Mouse (Mus musculus): ENCODE measurements around the gene Hmgcs1.
"Not testable (repeated sequence)": the region's sequence is repeated elsewhere in the genome, so short reads cannot be mapped to it uniquely, and the experiment has no call there.

Hmgcs1 gene
- long read RNA-seq, experiment 1, transcript Hmgcs1-201 (10 exons, 3,245 nt), result major isoform, 42 of 77 reads
- long read RNA-seq, experiment 1, transcript Hmgcs1-202 (11 exons, 3,464 nt), result minor isoform, 24 of 77 reads
- long read RNA-seq, experiment 1, partial matches to known transcripts, result 3 of 77 reads
- long read RNA-seq, experiment 1, other reads (novel, unspliced or antisense), result 8 of 77 reads
- long read RNA-seq, experiment 2, transcript Hmgcs1-201 (10 exons, 3,245 nt), result major isoform, 41 of 102 reads
- long read RNA-seq, experiment 2, transcript Hmgcs1-202 (11 exons, 3,464 nt), result minor isoform, 29 of 102 reads
- long read RNA-seq, experiment 2, partial matches to known transcripts, result 14 of 102 reads
- long read RNA-seq, experiment 2, other reads (novel, unspliced or antisense), result 17 of 102 reads

GRCm38 (mm10) chr13:119690039-119690728 is at the start of gene Hmgcs1:
TSS of gene Hmgcs1 (plus strand) at chr13:119690379.
- intact Hi-C loops (cut with DNase I), result no loop called here

- intact Hi-C loops (cut with DNase I), result loop anchor here (2.0 to 5.0 kb wide), 2 partner anchors 92 to 162 kb away; no protein-coding TSS in a partner anchor
Observed at GRCm38 (mm10) chr13:119640504-119640903, 49.7 kb upstream of the Hmgcs1 start.

DNA sequence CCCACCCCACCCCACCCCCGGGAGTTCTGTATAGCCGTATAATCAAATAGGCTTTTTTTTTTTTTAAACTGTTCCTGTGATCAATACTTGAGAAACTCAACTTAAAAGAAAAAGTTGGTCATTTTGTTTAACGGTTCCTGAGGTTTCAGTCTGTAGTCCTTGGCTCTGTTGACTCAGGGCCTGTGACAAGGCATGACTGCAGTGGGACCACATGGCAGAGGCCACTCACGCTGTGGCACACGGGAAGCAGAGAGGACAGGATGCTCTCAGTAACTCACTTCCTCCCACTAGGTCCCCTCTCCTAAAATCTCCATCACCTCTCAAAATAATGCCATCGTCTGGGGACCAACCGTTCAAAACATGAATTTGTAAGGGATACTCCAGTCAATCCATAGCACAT is 49.0 kb upstream of the Hmgcs1 start:
- intact Hi-C loops (cut with DNase I), result loop anchor here (2.0 to 5.0 kb wide), 2 partner anchors 92 to 161 kb away; no protein-coding TSS in a partner anchor

DNA sequence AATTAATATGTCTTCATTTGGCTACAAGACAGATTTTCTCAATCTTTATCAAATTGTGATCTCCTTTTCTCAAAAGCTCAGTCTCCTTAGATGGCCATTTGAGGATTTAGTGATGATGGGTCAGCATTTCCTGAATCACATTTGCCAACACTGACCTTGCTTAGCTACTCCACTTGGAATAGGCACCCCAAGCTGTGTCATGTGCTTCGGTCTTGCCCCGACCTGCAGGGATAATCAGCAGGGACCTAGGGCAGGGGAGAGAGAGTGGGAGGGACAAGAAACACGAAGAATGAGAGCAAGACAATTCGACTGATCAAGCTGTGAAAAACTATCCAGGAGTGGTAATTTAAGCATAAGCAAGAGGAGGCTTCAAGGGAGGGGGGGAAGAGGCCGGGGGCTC is 45.4 kb upstream of the Hmgcs1 start:
- intact Hi-C loops (cut with DNase I), result loop anchor here (5.0 kb wide), 1 partner anchor 158 kb away; no protein-coding TSS in a partner anchor

GRCm38 (mm10) chr13:119646511-119646910 is 43.7 kb upstream of the Hmgcs1 start:
- intact Hi-C loops (cut with DNase I), result no loop called here

DNA sequence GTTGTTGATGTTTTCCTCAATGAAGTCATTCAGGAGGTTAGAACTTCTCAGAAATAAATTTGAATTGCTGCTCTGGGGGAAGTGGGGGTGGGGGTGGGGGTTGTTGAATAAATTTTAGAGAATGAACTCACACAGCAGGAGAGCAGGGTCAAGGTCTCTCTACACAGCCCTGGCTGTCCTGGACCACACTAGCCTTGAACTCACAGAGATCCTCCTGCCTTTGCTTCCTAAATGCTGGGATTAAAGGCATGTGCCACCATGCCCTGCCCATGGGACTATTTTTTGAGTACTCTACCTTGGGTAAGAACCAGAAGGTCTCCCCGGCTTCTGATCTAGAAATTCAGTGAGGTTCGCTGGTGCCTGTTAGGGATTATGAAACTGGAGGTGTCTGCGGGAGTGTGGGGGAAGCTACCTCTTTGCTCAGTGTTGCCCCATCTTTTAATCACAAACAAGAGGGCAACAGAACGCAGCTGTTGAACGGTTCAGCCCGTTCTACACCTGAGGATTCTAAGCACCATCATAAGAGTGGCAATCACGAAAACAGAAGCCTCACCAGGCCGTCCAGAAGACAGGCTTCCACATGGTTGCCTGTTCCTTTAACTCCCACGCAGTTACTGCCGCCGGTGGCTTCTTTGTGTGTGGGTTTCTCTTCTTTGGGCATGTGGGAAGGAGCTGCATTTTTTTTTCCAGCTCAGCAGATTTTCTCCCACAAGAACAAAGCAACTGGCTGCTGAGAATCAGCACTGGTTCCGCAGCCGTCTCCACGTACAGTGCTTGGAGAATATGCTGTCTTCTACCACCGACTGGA is 41.1 kb upstream of the Hmgcs1 start:
- intact Hi-C loops (cut with DNase I), result no loop called here

- intact Hi-C loops (cut with DNase I), result no loop called here
Observed at GRCm38 (mm10) chr13:119649699-119650046, 40.5 kb upstream of the Hmgcs1 start.

GRCm38 (mm10) chr13:119654734-119655133 is 35.4 kb upstream of the Hmgcs1 start:
- intact Hi-C loops (cut with DNase I), result no loop called here

DNA sequence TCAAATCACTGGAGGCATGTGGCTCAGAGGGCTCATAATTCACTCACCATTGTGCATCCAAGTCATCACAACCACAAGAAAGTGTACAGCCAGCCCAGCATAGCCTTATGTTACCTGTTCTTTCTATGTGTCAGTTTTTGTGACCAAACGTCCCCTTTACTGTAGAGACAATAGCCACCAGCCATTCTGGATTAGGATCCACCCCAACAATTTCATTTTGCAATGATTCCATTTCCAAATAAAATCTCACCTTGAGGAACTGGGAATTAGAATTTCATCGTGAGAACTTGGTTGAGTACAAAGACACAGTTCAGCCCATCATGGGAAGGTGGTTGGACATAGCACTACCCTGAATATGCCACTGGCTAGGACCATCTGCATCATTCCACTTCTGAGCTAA is 33.9 kb upstream of the Hmgcs1 start:
- intact Hi-C loops (cut with DNase I), result no loop called here

GRCm38 (mm10) chr13:119656846-119657416 is 33.2 kb upstream of the Hmgcs1 start:
- intact Hi-C loops (cut with DNase I), result no loop called here

DNA sequence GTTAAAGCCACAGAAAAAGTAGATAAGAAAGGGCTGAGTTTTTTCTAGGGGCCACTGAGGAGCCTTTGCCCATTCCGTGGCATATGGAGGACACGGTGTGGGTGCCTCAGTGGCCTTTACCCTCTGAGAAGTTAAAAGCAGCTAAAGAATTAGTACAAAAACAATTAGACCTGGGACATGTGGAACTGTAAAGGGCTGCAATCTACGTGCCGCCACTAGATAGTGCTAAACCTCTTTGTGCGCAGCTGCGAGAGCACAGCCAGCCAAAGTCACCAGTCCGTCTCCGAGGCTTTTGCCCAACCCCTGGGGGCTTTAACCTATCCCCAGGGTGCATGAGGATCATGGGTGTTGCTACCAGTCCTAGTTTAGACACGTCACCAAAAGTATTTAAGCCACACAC is 28.8 kb upstream of the Hmgcs1 start:
- intact Hi-C loops (cut with DNase I), result not testable (repeated sequence)

- intact Hi-C loops (cut with DNase I), result no loop called here
Observed at GRCm38 (mm10) chr13:119678794-119679193, 11.4 kb upstream of the Hmgcs1 start.

- intact Hi-C loops (cut with DNase I), result no loop called here
Observed at GRCm38 (mm10) chr13:119679721-119680120, 10.5 kb upstream of the Hmgcs1 start.

DNA sequence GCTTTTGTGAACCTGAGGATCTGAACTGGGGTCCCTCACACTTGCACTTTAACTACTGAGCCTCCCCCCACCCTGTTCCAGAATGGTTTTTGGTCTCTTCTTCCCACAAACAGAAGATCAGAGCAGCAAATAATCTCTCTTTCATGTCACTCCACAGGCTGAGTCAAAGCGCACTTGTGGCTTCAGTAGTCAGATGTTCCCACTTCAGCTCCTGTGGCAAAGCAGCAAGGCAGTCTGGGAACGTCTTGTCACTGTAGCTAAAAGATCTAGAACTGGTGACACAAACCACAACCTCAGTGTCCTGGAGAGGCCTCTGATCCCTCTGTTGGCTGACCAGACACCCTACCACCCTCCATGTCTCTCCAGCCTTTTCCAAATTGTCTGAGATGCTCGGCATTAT is 9.0 kb upstream of the Hmgcs1 start:
- intact Hi-C loops (cut with DNase I), result no loop called here

DNA sequence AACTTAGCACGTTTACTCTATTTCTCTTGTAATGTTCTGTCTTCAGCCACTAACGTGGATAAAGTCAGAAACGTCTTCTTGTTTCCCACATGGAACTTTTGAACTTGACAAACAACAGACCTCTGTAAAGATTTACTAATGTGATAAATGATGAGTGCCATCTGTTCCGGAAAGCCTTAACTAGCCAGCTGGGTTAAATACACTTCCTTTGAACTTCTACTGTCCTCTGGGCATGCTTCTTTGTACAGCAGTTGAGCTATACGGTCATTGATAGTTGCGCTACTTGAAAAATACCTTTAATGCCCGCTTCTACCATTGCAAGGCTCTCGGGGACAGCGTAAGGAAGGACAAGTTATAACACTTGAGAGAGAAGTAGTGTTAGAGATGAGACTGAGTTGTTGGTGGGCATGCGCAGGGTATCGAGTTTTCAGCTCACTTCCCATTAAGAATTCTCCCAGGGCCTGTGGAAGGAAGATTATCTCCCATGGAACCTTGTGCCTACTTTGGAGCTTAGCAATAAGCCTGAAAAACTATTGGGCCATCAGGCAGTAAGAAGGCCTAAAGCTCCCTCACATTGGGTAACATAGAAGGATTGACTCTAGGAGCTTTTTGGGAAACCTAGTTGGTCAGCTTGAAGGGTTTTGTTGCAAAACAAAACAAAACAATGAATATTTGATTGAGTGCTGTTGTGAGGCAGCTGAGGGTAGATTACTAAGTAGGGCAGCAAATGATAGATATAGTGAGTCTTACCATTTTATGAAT is 5.6 kb upstream of the Hmgcs1 start:
- intact Hi-C loops (cut with DNase I), result no loop called here

DNA sequence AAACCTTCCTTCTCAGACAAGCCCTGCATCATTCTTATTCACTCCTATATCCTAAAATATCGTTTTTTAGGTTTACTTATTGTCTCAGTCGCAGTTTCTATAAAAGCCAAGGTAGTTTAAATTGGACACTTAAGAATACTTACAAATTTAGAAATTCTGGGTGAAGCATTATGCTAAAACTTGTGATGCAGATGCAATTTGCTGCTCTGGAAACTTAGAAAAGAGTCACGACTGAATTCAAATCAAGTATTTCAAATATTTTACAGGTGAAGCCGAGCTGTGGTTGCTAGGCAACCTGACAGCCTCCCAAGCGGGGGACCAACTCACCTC is 505 bp upstream of the Hmgcs1 start:
- intact Hi-C loops (cut with DNase I), result no loop called here

GRCm38 (mm10) chr13:119690876-119691620 is 869 bp downstream of the Hmgcs1 start:
- intact Hi-C loops (cut with DNase I), result no loop called here

GRCm38 (mm10) chr13:119691958-119692357 is 1.8 kb downstream of the Hmgcs1 start:
- intact Hi-C loops (cut with DNase I), result not testable (repeated sequence)

DNA sequence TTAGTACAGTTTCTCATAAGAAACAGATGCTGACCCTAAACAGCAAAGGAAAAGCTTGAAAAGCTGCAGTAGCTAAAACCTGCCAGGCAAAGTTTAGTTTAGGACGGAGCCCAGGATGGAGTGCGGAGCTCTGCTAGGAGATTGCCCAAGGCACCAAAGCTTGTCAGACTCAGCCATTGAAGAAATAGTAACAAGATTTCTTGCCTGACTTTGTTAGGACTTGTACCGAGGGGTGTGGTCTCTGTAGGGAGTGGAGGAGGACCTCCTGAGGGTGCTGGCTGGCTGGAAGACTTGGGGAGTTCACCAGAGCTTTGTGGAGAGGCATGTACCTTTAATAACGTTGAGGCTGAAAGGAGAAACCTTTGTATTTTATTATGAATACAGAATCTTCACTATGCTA is 5.5 kb downstream of the Hmgcs1 start:
- intact Hi-C loops (cut with DNase I), result no loop called here

DNA sequence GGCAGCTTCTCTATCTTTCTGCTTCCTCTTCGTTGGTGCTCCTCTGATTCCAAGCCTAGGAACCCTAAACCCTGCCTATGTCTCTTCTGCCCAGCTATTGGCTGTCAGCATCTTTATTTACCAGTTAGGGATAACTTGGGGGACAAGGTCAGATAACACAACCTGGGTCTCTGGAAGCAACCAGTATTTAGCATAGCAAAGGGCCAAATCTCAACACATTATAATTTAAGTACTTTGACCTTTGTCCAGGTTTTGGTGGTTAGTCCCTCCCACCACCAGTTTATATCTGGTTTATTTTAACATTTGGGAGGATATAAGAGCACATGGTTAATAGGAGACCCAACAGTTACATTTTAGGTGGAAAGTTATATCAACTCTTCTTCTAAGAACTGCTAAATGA is 6.3 kb downstream of the Hmgcs1 start:
- intact Hi-C loops (cut with DNase I), result no loop called here

All from adrenal gland (tissue).